Mouse (Mus musculus) frontal cortex, adult (tissue): ENCODE data around the gene Gpbar1.
"Not testable (repeated sequence)": the region's sequence is repeated elsewhere in the genome, so short reads cannot be mapped to it uniquely, and the experiment has no call there.

ENCODE experiments used
- ATAC-seq: cut with Nextera tagmentation; 2 replicates; pipeline ENCODE4 v1.9.2; 2017; ENCODE audit warnings: mild to moderate bottlenecking, moderate library complexity, mixed read lengths; ENCODE audit not compliant: low TSS enrichment

Gene Gpbar1

GRCm38 (mm10) chr1:74318711-74319110, 40.4 kb downstream of the Gpbar1 start:
- no peak for ATAC-seq

- ATAC-seq, result no peak
These were observed 43.0 kb downstream of the Gpbar1 start for GRCm38 (mm10) chr1:74321396-74321795.

- ATAC-seq, result not testable (repeated sequence)
These were observed 48.6 kb downstream of the Gpbar1 start for GRCm38 (mm10) chr1:74326916-74327315.
